Mouse (Mus musculus): ENCODE data around the gene Dand5. TPM values are rescaled to one million over a fixed set of nuclear protein-coding genes. Genes with fewer than 3 reads are reported as not detected.

The Dand5 gene
- total RNA-seq, 2 experiments from 2014 or later, result 9.7 to 11.1 TPM

DNA sequence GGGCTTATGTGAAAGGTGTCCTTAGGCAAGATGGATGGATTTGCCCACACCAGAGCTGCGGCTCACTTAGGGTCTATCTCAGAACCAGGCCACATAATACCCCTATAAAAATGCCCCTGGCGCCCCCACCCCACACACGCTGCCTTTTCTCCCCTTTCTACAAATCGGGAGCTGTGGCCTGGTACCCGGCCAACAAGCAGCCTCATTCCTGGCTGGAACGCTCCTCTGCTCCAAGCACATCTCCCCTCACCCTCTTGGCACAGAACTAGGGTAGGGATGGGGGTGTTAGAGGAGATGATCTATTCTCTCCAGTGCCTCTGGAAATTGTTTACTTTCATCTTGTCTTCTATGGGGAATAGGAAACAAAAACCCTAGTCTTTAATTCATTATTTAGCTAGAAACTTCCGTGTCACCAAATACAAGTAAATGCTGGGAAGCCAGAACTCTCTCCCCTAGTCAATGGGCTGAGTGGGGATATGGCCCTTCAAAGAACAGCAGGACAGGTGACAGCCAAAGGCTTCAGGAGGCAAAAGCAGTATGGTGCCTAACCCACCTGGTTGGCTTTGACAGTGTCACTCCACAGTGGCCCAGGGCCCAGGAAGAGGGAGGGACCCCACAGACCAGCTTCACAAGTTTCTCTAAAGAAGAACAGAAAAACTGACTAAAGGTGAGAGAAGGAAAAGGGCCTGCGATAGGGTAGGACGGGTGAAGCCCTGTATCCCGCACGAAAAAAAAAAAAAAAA lies 43.8 kb downstream of the Dand5 start:
- Histone ChIP-seq H3K4me3 (peak overlapping the region; percentile 0; the same call in 1 of the 2 replicates), H3K27ac (peak overlapping the region; percentile 96)
- no peak for DNase-seq (ENCODE audit: extremely low spot score in 1 of 2, low spot score in 2 of 2)
- intact Hi-C loops (cut with DNase I), result no loop called here
- TF ChIP-seq CTCF (IDR thresholded peaks at IDR 0.05), result no peak

DNA sequence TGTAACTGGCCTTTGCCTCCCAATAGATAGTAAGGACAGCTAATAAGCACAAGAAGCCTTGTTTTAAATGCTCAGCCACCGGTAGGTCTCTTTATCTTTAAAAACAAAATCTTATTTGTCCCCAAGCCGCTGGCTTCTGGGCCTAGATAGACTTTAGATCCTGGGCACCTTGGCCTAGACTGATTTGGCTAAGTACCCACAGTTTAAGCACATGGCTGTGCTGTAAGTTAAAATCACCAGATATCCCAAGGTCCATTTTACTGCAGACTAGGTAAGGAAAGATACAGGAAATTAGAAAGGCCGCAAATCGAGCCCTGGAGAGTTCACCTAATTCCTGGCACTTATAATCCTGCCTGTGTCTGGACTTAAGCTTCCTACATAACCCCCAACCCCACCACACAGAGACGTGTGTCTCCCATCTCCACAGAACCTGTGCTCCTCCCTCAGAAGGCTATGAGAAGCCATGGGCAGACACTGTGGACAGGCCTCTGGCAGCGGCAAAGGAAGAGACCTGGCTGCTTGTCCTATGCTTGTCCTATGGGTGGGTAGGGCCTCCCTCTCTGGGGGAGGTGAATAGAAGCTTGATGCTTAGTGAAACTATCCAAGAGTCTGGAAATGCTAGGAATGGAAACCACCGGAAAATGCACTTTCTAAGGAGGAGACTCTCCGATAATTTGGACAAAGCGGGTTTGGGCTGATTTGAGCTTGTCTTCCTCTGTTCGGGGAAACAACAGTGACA lies 44.6 kb downstream of the Dand5 start:
- no peak for TF ChIP-seq CTCF (IDR thresholded peaks at IDR 0.05)
- Histone ChIP-seq H3K27ac (peak overlapping the region; percentile 96), H3K4me3 (no peak overlapping the region)
- intact Hi-C loops (cut with DNase I), result no loop called here
- DNase-seq (ENCODE audit: extremely low spot score in 1 of 2, low spot score in 2 of 2), result no peak

DNA sequence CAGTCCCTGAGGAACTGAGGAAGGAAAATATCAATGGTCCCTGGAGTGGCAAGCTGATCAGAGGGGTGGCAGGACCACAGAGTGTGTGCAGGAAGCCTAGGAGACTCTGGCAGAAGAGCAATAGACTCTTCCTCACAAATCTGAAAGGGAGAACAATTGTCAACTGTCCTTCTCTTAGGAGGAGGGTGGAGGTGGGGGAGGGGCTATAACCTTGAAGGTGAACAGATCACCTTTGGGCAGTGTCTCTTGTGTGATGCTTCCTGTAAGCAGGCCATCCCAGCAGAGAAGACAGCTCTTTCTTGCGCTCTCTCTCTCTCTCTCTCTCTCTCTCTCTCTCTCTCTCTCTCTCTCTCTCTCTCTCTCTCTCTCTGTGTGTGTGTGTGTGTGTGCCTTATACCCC lies 46.1 kb downstream of the Dand5 start:
- TF ChIP-seq CTCF (IDR thresholded peaks at IDR 0.05), result no peak
- H3K27ac ChIP-seq, result peak overlapping the region; percentile 92; the same call in 1 of the 2 replicates
- intact Hi-C loops (cut with DNase I), result no loop called here
- no peak overlapping the region for H3K4me3 ChIP-seq
- no peak for DNase-seq (ENCODE audit: extremely low spot score in 1 of 2, low spot score in 2 of 2)

DNA sequence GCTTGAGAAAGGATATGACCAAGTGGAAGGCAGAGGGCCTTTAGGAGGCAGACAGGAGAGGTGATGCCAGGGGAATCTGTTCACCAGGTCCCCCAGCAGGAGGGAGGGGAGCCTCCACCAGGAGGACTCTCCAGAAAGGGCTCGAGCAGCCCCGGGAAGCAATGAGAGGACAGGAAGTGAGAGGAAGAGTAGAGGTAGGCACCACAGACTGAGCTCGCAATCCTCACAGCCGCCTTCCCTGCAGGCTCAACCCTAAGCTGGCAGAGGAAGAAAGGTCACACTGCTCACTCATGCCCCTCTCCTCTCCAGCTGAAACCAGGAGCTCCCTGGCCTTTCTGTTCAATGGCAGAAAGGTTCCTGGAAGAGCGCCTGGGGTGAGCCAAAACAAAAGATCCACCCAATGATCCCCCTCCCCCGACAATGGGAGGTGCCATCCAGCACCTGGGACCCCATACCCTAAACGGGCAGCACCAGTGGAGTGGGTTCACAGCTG lies 47.0 kb downstream of the Dand5 start:
- intact Hi-C loops (cut with DNase I), result no loop called here
- H3K4me3 ChIP-seq, result no peak overlapping the region
- no peak for DNase-seq (ENCODE audit: extremely low spot score in 1 of 2, low spot score in 2 of 2)

DNA sequence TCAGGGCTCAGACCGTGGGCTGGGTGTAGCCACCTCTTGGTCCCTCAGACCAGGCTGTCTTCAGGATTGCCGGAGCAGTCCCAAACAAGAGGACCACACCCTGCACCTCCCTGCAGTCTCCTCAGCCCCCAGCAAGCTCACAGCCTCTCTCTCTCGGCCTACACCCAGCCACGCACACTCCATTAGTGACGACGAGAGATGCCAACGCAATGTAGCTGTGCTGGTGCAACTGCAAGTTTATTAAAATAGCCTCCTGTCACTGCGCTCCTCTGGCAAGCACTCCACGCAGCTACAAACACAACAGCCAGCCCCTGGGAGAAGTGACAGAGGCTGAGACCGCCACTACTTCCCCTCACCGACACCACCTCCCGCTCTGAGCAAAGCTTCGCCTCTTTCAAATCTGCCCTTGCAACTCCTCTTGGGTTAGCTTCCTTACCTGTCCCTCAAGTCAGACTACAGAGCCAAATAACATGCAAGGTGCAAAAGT lies 47.5 kb downstream of the Dand5 start:
- H3K4me3 ChIP-seq, result peak overlapping the region; percentile 23; the same call in 1 of the 2 replicates
- H3K27ac ChIP-seq, result peak overlapping the region; percentile 92
- peak in 1 of 2 experiments; percentile 70 for DNase-seq (ENCODE audit: extremely low spot score in 1 of 2, low spot score in 2 of 2)
- intact Hi-C loops (cut with DNase I), result no loop called here
- TF ChIP-seq CTCF (IDR thresholded peaks at IDR 0.05), result no peak

More for the DNA sequence above, 47.0 kb downstream of the Dand5 start:
- no peak for TF ChIP-seq CTCF (IDR thresholded peaks at IDR 0.05)
- H3K27ac ChIP-seq, result peak overlapping the region; percentile 92

DNA sequence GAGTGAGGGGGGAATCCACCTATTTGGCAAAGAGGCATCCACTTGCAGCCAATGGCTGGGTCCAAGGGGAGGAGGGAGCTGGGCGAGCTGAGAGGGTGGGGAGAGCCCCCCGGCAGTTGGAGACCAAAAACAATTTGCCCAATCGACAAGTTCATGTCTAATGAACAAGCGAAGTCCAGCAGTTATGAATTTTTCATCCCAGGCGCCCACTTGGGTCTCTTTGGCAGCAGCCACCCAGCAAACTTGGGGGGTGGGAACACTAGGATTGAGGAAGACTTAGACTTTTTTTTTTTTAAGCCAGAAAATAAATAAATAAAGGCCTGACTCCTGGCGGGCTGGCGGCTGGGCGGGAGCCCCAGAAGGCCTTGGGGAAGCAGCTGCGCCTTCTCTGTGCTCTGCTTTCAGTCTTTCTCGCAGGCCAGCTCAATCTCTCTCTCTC lies 48.1 kb downstream of the Dand5 start:
- DNase-seq (ENCODE audit: extremely low spot score in 1 of 2, low spot score in 2 of 2), result peak in 1 of 2 experiments; percentile 60

DNA sequence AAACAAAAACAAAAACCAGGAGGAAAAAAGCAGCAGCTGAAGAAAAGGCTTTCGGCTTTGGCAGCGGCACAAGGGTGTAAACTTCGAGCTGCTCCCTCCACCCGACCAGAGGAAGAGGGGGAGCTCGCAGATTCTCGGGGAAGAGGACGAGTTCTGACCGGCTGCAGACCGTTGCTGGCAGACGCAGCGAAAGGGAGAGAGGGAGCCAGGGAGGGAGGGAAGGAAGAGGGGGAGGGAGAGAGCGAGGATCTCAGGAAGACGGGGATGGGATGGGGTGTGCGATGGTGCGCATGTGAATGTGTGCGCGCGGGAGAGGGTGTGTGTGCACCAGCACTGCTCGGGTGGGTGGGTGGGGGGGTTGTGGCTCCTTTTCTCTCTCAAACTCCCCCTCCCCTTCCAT lies 48.8 kb downstream of the Dand5 start:
- DNase-seq (ENCODE audit: extremely low spot score in 1 of 2, low spot score in 2 of 2), result peak; percentile 74 to 77
- H3K4me3 ChIP-seq, result peak overlapping the region; percentile 63
- TF ChIP-seq CTCF (IDR thresholded peaks at IDR 0.05), result no peak
- peak overlapping the region; percentile 96 for H3K27ac ChIP-seq
- intact Hi-C loops (cut with DNase I), result loop anchor here (2.0 to 5.0 kb wide), 2 partner anchors 25 to 37 kb away; no protein-coding TSS in a partner anchor

More for the DNA sequence above, 48.1 kb downstream of the Dand5 start:
- Histone ChIP-seq H3K27ac (peak overlapping the region; percentile 92), H3K4me3 (peak overlapping the region; percentile 28)
- intact Hi-C loops (cut with DNase I), result loop anchor here (5.0 kb wide), 1 partner anchor 37 kb away; no protein-coding TSS in a partner anchor
- no peak for TF ChIP-seq CTCF (IDR thresholded peaks at IDR 0.05)

DNA sequence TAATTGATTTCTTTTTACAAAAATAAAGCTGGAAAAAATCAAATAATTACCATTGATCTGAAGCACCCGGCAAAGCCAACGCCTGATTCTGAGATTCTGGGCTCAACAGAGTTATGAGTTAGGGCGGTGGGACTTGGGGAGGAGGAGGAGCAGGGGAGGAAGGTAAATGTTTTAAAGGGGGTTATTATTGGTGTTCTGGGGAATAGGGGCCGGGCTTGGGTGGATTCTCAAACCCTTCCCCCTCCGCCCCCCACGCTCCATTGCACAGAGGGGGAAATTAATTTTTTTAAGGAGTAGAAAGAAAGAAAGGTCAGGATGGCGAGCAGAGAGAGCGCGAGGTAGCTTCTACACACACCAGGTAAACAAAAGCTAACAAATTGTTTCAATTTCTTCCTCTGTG lies 49.3 kb downstream of the Dand5 start:
- TF ChIP-seq CTCF (IDR thresholded peaks at IDR 0.05), result no peak
- Histone ChIP-seq H3K27ac (peak overlapping the region; percentile 96), H3K4me3 (peak overlapping the region; percentile 63)
- DNase-seq (ENCODE audit: extremely low spot score in 1 of 2, low spot score in 2 of 2), result no peak
- intact Hi-C loops (cut with DNase I), result loop anchor here (2.0 to 5.0 kb wide), 2 partner anchors 25 to 36 kb away; no protein-coding TSS in a partner anchor

DNA sequence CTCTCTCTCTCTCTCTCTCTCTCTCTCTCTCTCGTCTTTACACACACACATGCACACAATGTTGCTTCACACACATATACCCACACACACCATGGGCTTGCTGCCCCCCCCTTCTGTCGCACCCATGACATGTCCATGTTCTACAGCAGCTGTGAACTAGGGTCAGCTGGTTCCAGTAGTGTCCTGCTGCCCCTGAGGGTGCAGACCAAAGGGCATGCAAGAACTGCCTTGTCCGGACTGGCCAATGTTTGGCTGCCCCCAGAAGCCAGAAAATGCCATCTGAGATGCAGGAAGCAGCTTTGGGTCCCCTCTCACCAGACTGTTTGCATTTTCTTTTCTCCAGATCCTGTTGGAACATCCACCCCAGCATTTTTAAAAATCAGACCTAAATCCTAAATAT lies 50.0 kb downstream of the Dand5 start:
- TF ChIP-seq CTCF (IDR thresholded peaks at IDR 0.05), result no peak
- Histone ChIP-seq H3K27ac (peak overlapping the region; percentile 96), H3K4me3 (peak overlapping the region; percentile 63)
- DNase-seq (ENCODE audit: extremely low spot score in 1 of 2, low spot score in 2 of 2), result no peak
- intact Hi-C loops (cut with DNase I), result loop anchor here (2.0 to 5.0 kb wide), 2 partner anchors 26 to 35 kb away; no protein-coding TSS in a partner anchor

DNA sequence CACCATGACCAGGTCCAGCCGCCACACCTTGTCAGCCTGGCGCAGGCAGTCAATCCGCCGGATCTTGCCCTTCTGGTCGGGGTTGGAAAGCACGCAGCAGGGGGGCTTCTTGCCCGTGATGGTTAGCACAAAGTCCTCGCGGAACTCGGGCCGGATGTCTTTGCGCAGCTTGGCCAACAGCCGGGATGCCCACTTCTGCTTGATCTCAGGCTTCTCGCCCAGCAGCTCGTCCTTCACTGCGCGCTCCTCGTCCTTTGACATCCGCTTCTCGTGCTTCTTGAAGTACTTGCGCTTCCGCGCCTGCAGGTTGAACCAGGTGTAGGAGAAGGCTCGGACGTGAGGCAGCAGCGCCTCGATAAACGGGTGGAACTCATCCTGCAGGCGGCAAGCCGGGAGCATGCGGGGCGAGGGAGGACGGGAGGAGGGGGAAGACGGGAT lies 50.7 kb downstream of the Dand5 start:
- DNase-seq (ENCODE audit: extremely low spot score in 1 of 2, low spot score in 2 of 2), result no peak
- no peak; the same call in 1 of the 2 replicates for TF ChIP-seq CTCF (IDR thresholded peaks at IDR 0.05)
- Histone ChIP-seq H3K27ac (peak overlapping the region; percentile 96), H3K4me3 (peak overlapping the region; percentile 63)
- intact Hi-C loops (cut with DNase I), result loop anchor here (2.0 to 5.0 kb wide), 2 partner anchors 27 to 35 kb away; no protein-coding TSS in a partner anchor

DNA sequence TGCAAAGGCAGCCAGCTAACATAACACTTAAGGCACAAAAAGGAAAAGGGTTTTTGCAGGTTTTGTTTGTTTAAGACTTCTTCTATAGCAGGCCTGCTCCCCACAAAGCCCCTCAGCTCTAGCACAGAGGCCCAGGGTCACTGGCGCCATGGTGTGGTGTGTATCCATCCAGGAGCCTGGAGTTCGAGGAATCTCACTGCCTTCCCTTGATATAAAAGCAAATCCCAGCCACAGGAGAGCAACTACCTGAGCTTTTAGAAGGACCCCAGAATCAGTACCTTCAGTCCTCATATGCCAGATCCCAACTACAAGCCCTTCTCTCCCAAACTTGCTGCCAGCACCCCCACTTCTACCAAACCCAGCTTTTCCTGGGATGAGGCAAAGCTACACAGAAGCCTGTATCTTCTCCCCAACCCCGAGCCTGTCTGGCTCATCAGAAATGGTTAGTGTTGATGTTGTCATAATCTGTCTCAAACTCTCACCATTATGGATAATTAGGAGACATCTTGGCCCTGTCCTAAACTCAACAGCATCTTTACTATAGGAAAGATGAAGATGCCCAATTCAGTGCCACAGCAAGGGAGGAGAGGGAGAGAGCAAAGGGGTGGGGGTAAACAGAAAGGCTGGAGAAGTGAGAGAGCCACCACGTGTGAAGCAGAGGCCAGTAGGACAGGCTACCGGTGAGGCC lies 51.5 kb downstream of the Dand5 start:
- Histone ChIP-seq H3K27ac (peak overlapping the region; percentile 96), H3K4me3 (peak overlapping the region; percentile 63)
- TF ChIP-seq CTCF (IDR thresholded peaks at IDR 0.05), result no peak
- no peak for DNase-seq (ENCODE audit: extremely low spot score in 1 of 2, low spot score in 2 of 2)
- intact Hi-C loops (cut with DNase I), result loop anchor here (5.0 kb wide), 1 partner anchor 34 kb away; no protein-coding TSS in a partner anchor
